Mouse (Mus musculus): ENCODE data around the gene Pnpla3. TPM values are rescaled to one million over a fixed set of nuclear protein-coding genes. Genes with fewer than 3 reads are reported as not detected.
A peak's percentile ranks its signal among the peaks of the same experiment; 100 is the strongest.

Pnpla3 gene
- polyA plus RNA-seq, 1 experiment from 2014 or later, result 0.49 TPM

DNA sequence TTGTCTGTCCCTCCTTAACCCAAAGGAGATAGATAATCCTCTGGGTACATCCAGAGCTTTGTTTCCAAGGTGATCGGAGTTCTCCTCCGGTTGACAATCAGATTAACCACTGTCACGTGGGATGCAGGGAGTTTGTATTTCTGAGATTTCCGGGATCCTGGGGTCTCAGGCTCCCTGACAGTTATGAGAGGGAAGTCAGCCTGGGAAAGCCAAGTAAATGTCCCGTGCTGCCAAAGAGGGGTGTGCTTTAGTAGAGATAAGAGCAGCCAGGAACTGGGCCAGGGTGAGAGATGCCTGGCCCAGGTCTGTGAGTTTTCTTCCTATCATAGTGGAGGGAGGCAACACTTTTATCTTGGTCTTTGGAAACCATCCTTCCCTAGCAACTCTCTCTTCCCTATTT, 63.0 kb downstream of the Pnpla3 start:
- no peak for TF ChIP-seq CTCF (IDR thresholded peaks at IDR 0.05)
- no peak for TF ChIP-seq EP300 (IDR thresholded peaks at IDR 0.05)
- H3K9me3 ChIP-seq (ENCODE audit: low read length), result no peaks in the 10 kb centered on the region
- ATAC-seq, result 0 out of 2 replicates have a peak, but pooled peaks have one; percentile 2
- H3K27ac ChIP-seq (ENCODE audit: low read length), result peak overlapping the region; percentile 79; the same call in 1 of the 2 replicates
- H3K36me3 ChIP-seq (ENCODE audit: insufficient read depth, low read length), result no peaks in the 10 kb centered on the region
- no peak overlapping the region for H3K9ac ChIP-seq (replicated peaks; ENCODE audit: low read depth)
- no peaks in the 10 kb centered on the region for H3K27me3 ChIP-seq (replicated peaks; ENCODE audit: insufficient read depth, low read length)
- H3K4me1 ChIP-seq (ENCODE audit: insufficient read depth, low read depth, low read length), result 0 out of 2 replicates have a peak, but pooled peaks cover 5% of the 10 kb centered on the region
- no peak overlapping the region for H3K4me3 ChIP-seq (ENCODE audit: low read depth, low read length)
- DNase-seq (ENCODE audit: low spot score), result peak; percentile 25
- H3K4me2 ChIP-seq (replicated peaks; ENCODE audit: low read depth, low read length), result peak overlapping the region; percentile 87
- 26% methylated on average over 5 of the region's 5 CpGs for WGBS

DNA sequence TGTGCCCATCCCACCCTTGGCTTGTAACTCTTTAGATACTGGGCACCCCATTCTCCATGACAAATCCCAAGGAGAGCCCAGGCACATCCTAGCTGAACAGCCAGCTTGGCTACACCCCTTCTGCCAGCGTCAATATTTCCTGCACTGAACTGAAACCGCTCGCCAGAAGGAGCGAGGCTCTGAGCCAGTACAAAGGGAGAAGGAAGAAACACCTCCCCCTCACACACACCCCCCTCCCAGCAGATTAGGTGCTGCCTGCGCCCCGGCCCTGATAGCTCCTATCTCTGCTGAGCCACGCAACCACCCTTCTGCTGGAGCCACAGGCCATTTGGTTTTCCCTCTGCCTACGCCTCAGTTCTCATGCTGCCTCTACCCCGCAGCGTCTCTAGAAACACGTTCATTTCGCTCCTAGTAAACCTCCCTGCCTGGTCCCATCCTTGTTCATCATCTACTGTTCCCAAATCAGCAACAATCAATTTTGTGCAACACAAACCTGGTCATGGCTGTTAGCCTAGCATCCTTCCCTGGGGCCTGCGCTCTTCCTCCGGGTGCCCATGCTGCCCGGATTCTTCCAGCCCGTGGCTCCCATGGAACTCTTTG, 63.6 kb downstream of the Pnpla3 start:
- DNase-seq (ENCODE audit: low spot score) (peak; percentile 63), ATAC-seq (peak; percentile 9; the same call in 1 of the 2 replicates)
- Histone ChIP-seq H3K27ac (ENCODE audit: low read length) (peak overlapping the region; percentile 79), H3K9ac (replicated peaks; ENCODE audit: low read depth) (peak overlapping the region; percentile 45; the same call in 1 of the 2 replicates), H3K4me3 (ENCODE audit: low read depth, low read length) (peak overlapping the region; percentile 61), H3K36me3 (ENCODE audit: insufficient read depth, low read length) (no peaks in the 10 kb centered on the region), H3K27me3 (replicated peaks; ENCODE audit: insufficient read depth, low read length) (no peaks in the 10 kb centered on the region), H3K4me2 (replicated peaks; ENCODE audit: low read depth, low read length) (peak overlapping the region; percentile 87), H3K9me3 (ENCODE audit: low read length) (no peaks in the 10 kb centered on the region), H3K4me1 (ENCODE audit: insufficient read depth, low read depth, low read length) (0 out of 2 replicates have a peak, but pooled peaks cover 5% of the 10 kb centered on the region)
- TF ChIP-seq EP300 (IDR thresholded peaks at IDR 0.05) (no peak), CTCF (IDR thresholded peaks at IDR 0.05) (no peak)
- 5% methylated on average over 16 of the region's 16 CpGs for WGBS

DNA sequence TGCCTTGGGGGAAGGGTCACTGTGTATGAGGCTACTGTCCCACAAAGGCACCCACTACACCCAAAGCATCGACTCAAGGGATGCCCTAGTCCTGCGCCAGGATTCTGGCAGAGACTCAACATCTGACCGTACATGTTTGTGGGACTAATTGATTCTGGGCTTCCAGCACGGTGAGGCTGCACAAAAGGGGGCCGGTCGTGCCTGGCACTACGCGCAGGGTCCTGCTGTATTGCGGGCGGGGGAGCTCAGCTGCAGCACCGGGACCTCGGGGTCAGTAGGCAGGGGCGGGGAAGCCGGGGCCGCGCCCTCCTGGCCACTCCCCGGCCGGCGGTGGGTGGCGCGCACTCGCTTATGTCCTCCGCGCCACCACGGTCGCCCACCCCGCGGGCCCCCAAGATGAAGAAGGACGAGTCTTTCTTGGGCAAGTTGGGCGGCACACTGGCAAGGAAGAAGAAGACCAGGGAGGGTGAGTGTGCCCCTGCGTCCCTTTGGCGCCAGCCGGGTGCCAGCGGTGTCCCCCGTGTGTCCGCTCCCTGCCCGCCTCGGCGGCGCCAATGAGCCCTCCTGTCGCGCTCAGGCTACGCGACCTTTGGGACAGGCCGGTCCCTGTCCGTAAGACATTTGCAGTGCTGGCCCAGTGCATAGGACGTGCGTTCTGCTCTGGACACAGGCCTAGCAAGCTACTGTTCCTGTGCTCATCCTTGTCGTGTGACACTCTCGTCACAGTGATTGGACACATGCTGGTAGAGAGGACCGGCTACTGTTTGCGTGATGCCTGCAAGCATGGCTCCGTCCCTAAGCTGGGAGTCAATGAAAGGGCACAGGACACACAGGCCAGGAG, 64.3 kb downstream of the Pnpla3 start, which contains the start of gene Parvb:
Gene Parvb, plus strand, starts transcription at position 323 of the 841 bp plus-strand sequence.
- no peaks in the 10 kb centered on the region for H3K36me3 ChIP-seq (ENCODE audit: insufficient read depth, low read length)
- peak; percentile 52 for DNase-seq (ENCODE audit: low spot score)
- peak; percentile 17; the same call in 1 of the 2 replicates for TF ChIP-seq CTCF (IDR thresholded peaks at IDR 0.05)
- no peak for TF ChIP-seq EP300 (IDR thresholded peaks at IDR 0.05)

DNA sequence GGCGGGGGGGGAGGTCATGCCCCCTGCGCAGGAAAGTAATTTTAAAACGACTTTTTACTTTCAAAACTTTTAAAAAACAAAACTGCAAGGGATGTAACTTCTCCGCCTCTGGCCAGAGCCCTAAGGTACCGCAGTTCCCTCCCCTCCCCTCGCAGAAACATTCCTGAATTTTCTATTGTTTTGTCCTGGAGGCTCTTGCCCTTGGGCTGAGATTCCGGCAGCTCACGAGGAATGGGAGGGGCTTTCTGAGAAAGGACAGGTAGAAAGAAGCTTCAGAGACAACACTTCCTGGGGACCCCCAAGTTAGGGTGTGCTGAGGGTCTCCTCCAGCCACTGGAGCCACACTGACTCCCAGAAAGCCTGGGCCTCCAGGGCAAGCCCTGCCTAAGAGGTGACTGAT, 65.0 kb downstream of the Pnpla3 start:
- ATAC-seq (no peak), DNase-seq (ENCODE audit: low spot score) (no peak)
- Histone ChIP-seq H3K27me3 (replicated peaks; ENCODE audit: insufficient read depth, low read length) (no peaks in the 10 kb centered on the region), H3K27ac (ENCODE audit: low read length) (peak overlapping the region; percentile 79), H3K4me3 (ENCODE audit: low read depth, low read length) (peak overlapping the region; percentile 61), H3K9ac (replicated peaks; ENCODE audit: low read depth) (no peak overlapping the region; the same call in 1 of the 2 replicates), H3K9me3 (ENCODE audit: low read length) (no peaks in the 10 kb centered on the region), H3K4me1 (ENCODE audit: insufficient read depth, low read depth, low read length) (0 out of 2 replicates have a peak, but pooled peaks cover 5% of the 10 kb centered on the region), H3K36me3 (ENCODE audit: insufficient read depth, low read length) (no peaks in the 10 kb centered on the region), H3K4me2 (replicated peaks; ENCODE audit: low read depth, low read length) (peak overlapping the region; percentile 87)
- WGBS, result 24% methylated on average over 8 of the region's 8 CpGs
- TF ChIP-seq EP300 (IDR thresholded peaks at IDR 0.05) (no peak), CTCF (IDR thresholded peaks at IDR 0.05) (no peak)

More for the DNA sequence above, 64.3 kb downstream of the Pnpla3 start, which contains the start of gene Parvb:
- peak; percentile 58 for ATAC-seq
- Histone ChIP-seq H3K4me2 (replicated peaks; ENCODE audit: low read depth, low read length) (peak within 1 kb of the TSS; percentile 87), H3K4me3 (ENCODE audit: low read depth, low read length) (peak within 1 kb of the TSS; percentile 61), H3K27me3 (replicated peaks; ENCODE audit: insufficient read depth, low read length) (no peaks in the 10 kb centered on the region), H3K9ac (replicated peaks; ENCODE audit: low read depth) (peak within 1 kb of the TSS; percentile 45; the same call in 1 of the 2 replicates), H3K9me3 (ENCODE audit: low read length) (no peaks in the 10 kb centered on the region), H3K27ac (ENCODE audit: low read length) (peak within 1 kb of the TSS; percentile 79), H3K4me1 (ENCODE audit: insufficient read depth, low read depth, low read length) (0 out of 2 replicates have a peak, but pooled peaks cover 5% of the 10 kb centered on the region)
- under 1% methylated on average over 53 of the region's 53 CpGs for WGBS

DNA sequence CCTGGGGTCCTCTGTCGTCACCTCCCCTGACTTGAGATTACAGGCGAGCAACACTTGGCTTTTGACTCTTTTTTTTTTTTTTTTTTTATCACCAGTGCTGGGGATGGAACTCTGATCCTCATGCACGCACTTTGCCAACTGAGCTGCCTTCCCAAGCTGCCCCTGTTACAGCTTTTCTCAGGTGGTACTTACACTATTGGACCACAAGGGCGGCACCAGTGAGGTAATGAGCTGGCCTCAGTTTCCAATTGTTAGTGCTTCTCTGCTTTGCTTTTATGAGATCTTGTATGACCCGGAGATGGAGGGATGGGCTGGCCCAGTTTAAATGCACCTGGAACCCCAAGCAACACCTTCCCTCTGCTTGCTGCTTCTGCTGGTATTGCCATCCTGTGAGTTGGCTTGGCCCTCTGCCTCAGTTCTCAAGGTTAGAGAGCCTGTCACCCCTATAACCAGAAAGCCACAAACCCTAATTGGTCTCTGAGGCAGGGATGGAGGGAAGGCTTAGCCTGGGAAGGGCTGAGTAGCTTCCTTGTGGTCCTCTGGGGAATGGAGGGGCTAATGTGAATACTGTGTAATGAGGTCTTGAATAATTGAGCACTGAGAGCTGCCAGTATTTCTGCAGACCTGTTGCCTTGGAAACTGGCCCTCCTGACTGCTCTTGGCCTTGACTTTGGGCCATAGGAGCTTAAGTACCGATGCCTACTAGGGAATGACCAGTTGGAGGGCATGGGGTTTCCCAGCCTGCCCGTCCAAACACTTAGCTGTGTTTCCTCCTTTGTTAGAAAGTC, 67.4 kb downstream of the Pnpla3 start:
- Histone ChIP-seq H3K9me3 (ENCODE audit: low read length) (no peaks in the 10 kb centered on the region), H3K4me2 (replicated peaks; ENCODE audit: low read depth, low read length) (no peak overlapping the region), H3K4me1 (ENCODE audit: insufficient read depth, low read depth, low read length) (0 out of 2 replicates have a peak, but pooled peaks cover 5% of the 10 kb centered on the region), H3K27me3 (replicated peaks; ENCODE audit: insufficient read depth, low read length) (no peaks in the 10 kb centered on the region), H3K4me3 (ENCODE audit: low read depth, low read length) (no peak overlapping the region), H3K36me3 (ENCODE audit: insufficient read depth, low read length) (no peaks in the 10 kb centered on the region), H3K9ac (replicated peaks; ENCODE audit: low read depth) (no peak overlapping the region), H3K27ac (ENCODE audit: low read length) (peak overlapping the region; percentile 43)
- no peak for TF ChIP-seq EP300 (IDR thresholded peaks at IDR 0.05)
- peak; percentile 44 for TF ChIP-seq CTCF (IDR thresholded peaks at IDR 0.05)
- DNase-seq (ENCODE audit: low spot score), result no peak
- WGBS, result 70% methylated on average over 7 of the region's 7 CpGs
- ATAC-seq, result no peak
